Mouse (Mus musculus) limb, embryonic 14.5 days (tissue): ENCODE measurements around the gene Nectin1. TPM values are rescaled to one million over a fixed set of nuclear protein-coding genes. Genes with fewer than 3 reads are reported as not detected.
A peak's percentile ranks its signal among the peaks of the same experiment; 100 is the strongest.

Experiments used
- ATAC-seq: fragments of 200-750 bp; cut with Nextera tagmentation; 2 replicates; pipeline ENCODE4 v1.8.0; 2017; ENCODE audit warnings: low read depth, moderate number of reproducible peaks, moderate TSS enrichment; ENCODE audit not compliant: low FRiP score
- DNase-seq: peaks from one replicate; pipeline ENCODE4 v3.0.0-alpha.2; 2015; ENCODE audit warnings: low spot score
- H3K27ac ChIP-seq: fragments of 300-500 bp; sonication (generic); replicated peaks from 2 replicates; pipeline ENCODE4 v1.5.1; 2014; ENCODE audit warnings: low read depth, mild to moderate bottlenecking, low read length, moderate library complexity, mixed read lengths
- H3K27me3 ChIP-seq: fragments of 300-500 bp; sonication (generic); 2 replicates; pipeline ENCODE4 v1.6.1; 2014; ENCODE audit warnings: low read length, mixed read lengths; ENCODE audit not compliant: control insufficient read depth, insufficient read depth
- H3K36me3 ChIP-seq: fragments of 300-500 bp; sonication (generic); 2 replicates; pipeline ENCODE4 v1.6.1; 2014; ENCODE audit warnings: mild to moderate bottlenecking, low read length, moderate library complexity, mixed read lengths; ENCODE audit not compliant: control insufficient read depth, insufficient read depth
- H3K4me1 ChIP-seq: fragments of 300-500 bp; sonication (generic); 2 replicates; pipeline ENCODE4 v1.6.1; 2014; ENCODE audit warnings: antibody characterized with exemption, low read length, mixed read lengths; ENCODE audit not compliant: control insufficient read depth, insufficient read depth
- H3K4me2 ChIP-seq: fragments of 300-500 bp; sonication (generic); replicated peaks from 2 replicates; pipeline ENCODE4 v1.6.1; 2014; ENCODE audit warnings: low read depth, mild to moderate bottlenecking, low read length, moderate library complexity; ENCODE audit not compliant: severe bottlenecking
- H3K4me3 ChIP-seq: fragments of 300-500 bp; sonication (generic); replicated peaks from 2 replicates; pipeline ENCODE4 v1.5.1; 2014; ENCODE audit warnings: low read length
- H3K9ac ChIP-seq: fragments of 300-500 bp; sonication (generic); 2 replicates; pipeline ENCODE4 v1.6.1; 2014; ENCODE audit warnings: mild to moderate bottlenecking, low read depth, low read length, moderate library complexity; ENCODE audit not compliant: severe bottlenecking
- H3K9me3 ChIP-seq: fragments of 300-500 bp; sonication (generic); 2 replicates; pipeline ENCODE4 v1.6.1; 2016; ENCODE audit warnings: low read length; ENCODE audit not compliant: control insufficient read depth
- POLR2A ChIP-seq: fragments of 200-500 bp; IDR thresholded peaks from 2 replicates; pipeline ENCODE4 v1.8.0; 2012; ENCODE audit warnings: inconsistent platforms, mild to moderate bottlenecking, moderate library complexity, borderline replicate concordance; ENCODE audit not compliant: insufficient read depth, insufficient read length; ENCODE audit errors: extremely low read depth
- WGBS: fragments of 180-500 bp; shearing (Covaris S2); extraction: QIAGEN DNeasy Blood & Tissue Kit; methylation state at CpG from one replicate; pipeline ENCODE4 v1.1.7; 2014; 5-methylcytosine and 5-hydroxymethylcytosine counted together
- polyA plus RNA-seq, 2 experiments: library from polyadenylated mRNA; depleted of rRNA in 1 of 2; stranded (reverse) in 1 of 2; unstranded in 1 of 2; fragments of >200 nt; fragmentation: Nextera tagmentation in 1 of 2; extraction: Ambion mirVana in 1 of 2; gene quantifications; 2 replicates each; pipeline versions ENCODE4 v1.2.1 to v1.2.3; 2012 to 2014

Gene Nectin1
- polyA plus RNA-seq, 2 experiments = 15.2 to 15.4 TPM

GRCm38 (mm10) chr9:43741277-43741676 lies 2.5 kb upstream of the Nectin1 start:
- ATAC-seq (no peak), DNase-seq (no peak)
- Histone ChIP-seq H3K4me2 (no peak overlapping the region), H3K4me3 (no peak overlapping the region), H3K4me1 (peaks cover 28% of the 10 kb centered on the region), H3K27me3 (0 out of 2 replicates have a peak, but pooled peaks cover 7% of the 10 kb centered on the region), H3K9me3 (no peaks in the 10 kb centered on the region), H3K27ac (no peak overlapping the region), H3K9ac (no peak overlapping the region), H3K36me3 (no peaks in the 10 kb centered on the region)
- no peak for TF ChIP-seq POLR2A
- 77% methylated on average over 2 of the region's 2 CpGs for WGBS

GRCm38 (mm10) chr9:43742066-43742465 lies 1.7 kb upstream of the Nectin1 start:
- Histone ChIP-seq H3K4me1 (peaks cover 29% of the 10 kb centered on the region), H3K4me3 (no peak overlapping the region), H3K9ac (no peak overlapping the region), H3K36me3 (no peaks in the 10 kb centered on the region), H3K27ac (no peak overlapping the region), H3K4me2 (no peak overlapping the region), H3K27me3 (0 out of 2 replicates have a peak, but pooled peaks cover 7% of the 10 kb centered on the region), H3K9me3 (no peaks in the 10 kb centered on the region)
- ATAC-seq (no peak), DNase-seq (no peak)
- WGBS = 74% methylated on average over 4 of the region's 4 CpGs
- no peak for TF ChIP-seq POLR2A

- DNase-seq (peak; percentile 57), ATAC-seq (no peak)
- H3K4me2 ChIP-seq = peak overlapping the region; percentile 94
- peak overlapping the region; percentile 88 for H3K9ac ChIP-seq
- peak overlapping the region; percentile 93 for H3K4me3 ChIP-seq
- no peak for TF ChIP-seq POLR2A
- no peaks in the 10 kb centered on the region for H3K9me3 ChIP-seq
- peak overlapping the region; percentile 93; the same call in 1 of the 2 replicates for H3K27ac ChIP-seq
- H3K36me3 ChIP-seq = no peaks in the 10 kb centered on the region
- 0 out of 2 replicates have a peak, but pooled peaks cover 7% of the 10 kb centered on the region for H3K27me3 ChIP-seq
- 4% methylated on average over 26 of the region's 27 CpGs for WGBS
- H3K4me1 ChIP-seq = peaks cover 19% of the 10 kb centered on the region
Observed at GRCm38 (mm10) chr9:43742902-43743646, 710 bp upstream of the Nectin1 start.

- Histone ChIP-seq H3K27me3 (0 out of 2 replicates have a peak, but pooled peaks cover 7% of the 10 kb centered on the region), H3K4me2 (peak overlapping the region; percentile 94), H3K4me3 (peak overlapping the region; percentile 93), H3K27ac (peak overlapping the region; percentile 93), H3K4me1 (peaks cover 17% of the 10 kb centered on the region), H3K9ac (peak overlapping the region; percentile 88), H3K36me3 (no peaks in the 10 kb centered on the region), H3K9me3 (no peaks in the 10 kb centered on the region)
- under 1% methylated on average over 46 of the region's 77 CpGs for WGBS
- TF ChIP-seq POLR2A = no peak
- DNase-seq (no peak), ATAC-seq (peak; percentile 61; the same call in 1 of the 2 replicates)
Observed at GRCm38 (mm10) chr9:43744138-43744981, 576 bp downstream of the Nectin1 start.
